Mouse (Mus musculus): Measurements from ENCODE around the gene Notch1.

- no peak for TF ChIP-seq POLR2A (IDR thresholded peaks at IDR 0.05; ENCODE audit: borderline replicate concordance, low read depth, low read length)
- TF ChIP-seq CTCF (IDR thresholded peaks at IDR 0.05; ENCODE audit: low read depth, low read length): no peak
These were observed 33.6 kb downstream of the Notch1 start for GRCm38 (mm10) chr2:26482824-26483223.
